Mouse (Mus musculus) erythroblast, embryonic 14.5 days (primary cell): ENCODE results near the gene Sod3. TPM values are rescaled to one million over a fixed set of nuclear protein-coding genes. Genes with fewer than 3 reads are reported as not detected.

Source experiments
- H3K27me3 ChIP-seq: 2 replicates; pipeline ENCODE4 v1.6.1; 2012; ENCODE audit warnings: inconsistent platforms; ENCODE audit not compliant: control insufficient read depth
- H3K36me3 ChIP-seq: 2 replicates; pipeline ENCODE4 v1.6.1; 2012; ENCODE audit warnings: mild to moderate bottlenecking, inconsistent platforms; ENCODE audit not compliant: control insufficient read depth
- H3K4me1 ChIP-seq: 2 replicates; pipeline ENCODE4 v1.6.1; 2012; ENCODE audit warnings: inconsistent platforms; ENCODE audit not compliant: control insufficient read depth
- H3K4me3 ChIP-seq: replicated peaks from 2 replicates; pipeline ENCODE3; 2012; ENCODE audit warnings: moderate library complexity, mild to moderate bottlenecking, inconsistent platforms
- H3K9me3 ChIP-seq: 2 replicates; pipeline ENCODE4 v1.6.1; 2012; ENCODE audit warnings: low read length, inconsistent platforms, mixed read lengths; ENCODE audit not compliant: control insufficient read depth
- GATA1 ChIP-seq: IDR thresholded peaks from 2 replicates; pipeline ENCODE4 v1.6.1; 2012; ENCODE audit warnings: low read length, inconsistent platforms, mixed read lengths
- TAL1 ChIP-seq: IDR thresholded peaks from 3 replicates; pipeline ENCODE4 v1.6.1; 2012; ENCODE audit warnings: low read length, inconsistent platforms, mixed read lengths
- polyA plus RNA-seq: library from polyadenylated mRNA; stranded (reverse); fragments of >175 nt; gene quantifications from 2 replicates; pipeline ENCODE4 v1.2.3, GENCODE M21; 2012

Gene Sod3
- polyA plus RNA-seq, 1 experiment, result 0.01 TPM

DNA sequence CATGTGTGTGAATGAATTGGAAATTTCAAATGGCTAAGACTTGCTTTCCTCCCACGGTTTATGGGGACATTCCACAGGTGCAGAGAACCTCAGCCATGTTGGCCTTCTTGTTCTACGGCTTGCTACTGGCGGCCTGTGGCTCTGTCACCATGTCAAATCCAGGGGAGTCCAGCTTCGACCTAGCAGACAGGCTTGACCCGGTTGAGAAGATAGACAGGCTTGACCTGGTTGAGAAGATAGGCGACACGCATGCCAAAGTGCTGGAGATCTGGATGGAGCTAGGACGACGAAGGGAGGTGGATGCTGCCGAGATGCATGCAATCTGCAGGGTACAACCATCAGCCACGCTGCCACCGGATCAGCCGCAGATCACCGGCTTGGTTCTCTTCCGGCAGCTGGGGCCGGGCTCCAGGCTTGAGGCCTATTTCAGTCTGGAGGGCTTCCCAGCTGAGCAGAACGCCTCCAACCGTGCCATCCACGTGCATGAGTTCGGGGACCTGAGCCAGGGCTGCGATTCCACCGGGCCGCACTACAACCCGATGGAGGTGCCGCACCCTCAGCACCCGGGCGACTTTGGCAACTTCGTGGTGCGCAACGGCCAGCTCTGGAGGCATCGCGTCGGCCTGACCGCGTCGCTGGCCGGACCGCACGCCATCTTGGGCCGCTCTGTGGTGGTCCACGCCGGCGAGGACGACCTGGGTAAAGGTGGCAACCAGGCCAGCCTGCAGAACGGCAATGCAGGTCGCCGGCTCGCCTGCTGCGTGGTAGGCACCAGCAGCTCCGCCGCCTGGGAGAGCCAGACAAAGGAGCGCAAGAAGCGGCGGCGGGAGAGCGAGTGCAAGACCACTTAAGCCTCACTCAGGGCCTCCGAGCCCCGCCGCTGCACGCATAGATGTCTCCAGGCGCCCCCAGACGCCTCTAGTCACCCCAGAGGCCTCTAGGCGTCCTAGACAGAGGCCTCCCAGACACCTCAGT is 4.6 kb downstream of the Sod3 start:
- H3K4me1 ChIP-seq, result no peaks in the 10 kb centered on the region
- H3K27me3 ChIP-seq, result peaks cover 9% of the 10 kb centered on the region
- peaks cover 7% of the 10 kb centered on the region for H3K9me3 ChIP-seq
- TF ChIP-seq GATA1 (no peak), TAL1 (no peak)
- no peaks in the 10 kb centered on the region for H3K36me3 ChIP-seq
- no peak overlapping the region for H3K4me3 ChIP-seq

DNA sequence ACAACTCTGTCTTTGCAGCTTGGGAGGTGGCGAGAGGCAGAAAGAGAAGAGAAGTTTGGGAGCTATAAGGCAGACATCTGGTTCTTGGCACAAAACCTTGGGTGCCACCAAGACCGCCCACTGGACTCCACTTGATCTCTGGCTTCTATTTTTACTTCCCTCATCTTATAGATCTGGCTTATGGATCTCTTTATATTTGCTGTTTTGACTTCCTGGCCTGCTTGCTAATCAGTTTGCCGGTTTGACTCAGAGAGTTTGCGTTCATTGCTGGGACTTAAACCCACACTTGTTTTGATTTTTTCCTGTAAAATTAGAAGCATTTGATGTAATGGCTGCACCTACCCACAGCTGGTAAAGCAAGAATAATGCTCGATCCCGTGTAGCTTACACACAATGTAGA is 7.3 kb downstream of the Sod3 start:
- peaks cover 7% of the 10 kb centered on the region for H3K9me3 ChIP-seq
- no peaks in the 10 kb centered on the region for H3K4me1 ChIP-seq
- no peak overlapping the region for H3K4me3 ChIP-seq
- peaks cover 9% of the 10 kb centered on the region for H3K27me3 ChIP-seq
- no peaks in the 10 kb centered on the region for H3K36me3 ChIP-seq
- TF ChIP-seq GATA1 (no peak), TAL1 (no peak)

DNA sequence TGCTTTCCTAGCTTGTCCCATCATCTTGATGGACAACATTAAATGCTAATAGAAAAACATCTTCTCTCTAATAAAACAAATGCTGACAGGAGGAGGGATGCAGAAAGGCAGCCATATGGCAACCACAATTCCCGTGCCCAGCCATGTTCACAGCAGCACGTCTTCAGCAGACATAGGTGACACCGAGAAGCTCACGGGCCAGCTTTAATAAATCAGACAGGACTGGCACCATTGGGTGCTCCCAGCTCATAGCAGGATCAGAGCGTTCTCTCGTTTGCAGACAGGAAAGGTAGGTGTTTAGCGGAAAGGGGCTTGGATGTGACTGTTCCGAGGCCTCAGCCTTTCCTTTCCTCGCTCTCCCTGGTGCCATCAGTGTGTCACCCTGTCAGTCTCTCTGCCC is 12.3 kb downstream of the Sod3 start:
- Histone ChIP-seq H3K4me1 (no peaks in the 10 kb centered on the region), H3K9me3 (no peaks in the 10 kb centered on the region), H3K4me3 (no peak overlapping the region), H3K27me3 (no peaks in the 10 kb centered on the region), H3K36me3 (no peaks in the 10 kb centered on the region)
- TF ChIP-seq TAL1, result no peak
- TF ChIP-seq GATA1, result no peak

DNA sequence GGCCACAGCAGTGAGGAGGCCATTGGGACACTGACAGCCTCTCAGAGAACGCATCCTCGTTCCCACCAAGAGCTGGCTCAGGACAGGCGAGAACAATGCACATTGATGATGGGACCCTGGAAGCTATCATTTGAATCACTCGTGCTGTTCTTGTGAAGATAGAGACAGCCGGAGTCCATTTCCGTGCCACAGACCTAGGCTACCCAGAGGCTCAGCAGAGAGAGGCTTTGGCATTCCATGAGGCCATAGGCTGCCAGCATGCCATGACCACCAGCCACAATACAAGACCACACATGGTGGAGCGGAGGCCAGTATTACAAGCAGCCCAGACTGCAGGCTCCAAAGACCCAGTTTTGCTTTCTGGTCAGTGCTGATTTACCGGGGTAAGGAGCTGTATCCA is 19.2 kb downstream of the Sod3 start:
- no peaks in the 10 kb centered on the region for H3K4me1 ChIP-seq
- no peaks in the 10 kb centered on the region for H3K27me3 ChIP-seq
- H3K9me3 ChIP-seq, result no peaks in the 10 kb centered on the region; the same call in none of the 2 replicates
- H3K4me3 ChIP-seq, result no peak overlapping the region
- TF ChIP-seq GATA1 (no peak), TAL1 (no peak)
- no peaks in the 10 kb centered on the region for H3K36me3 ChIP-seq

DNA sequence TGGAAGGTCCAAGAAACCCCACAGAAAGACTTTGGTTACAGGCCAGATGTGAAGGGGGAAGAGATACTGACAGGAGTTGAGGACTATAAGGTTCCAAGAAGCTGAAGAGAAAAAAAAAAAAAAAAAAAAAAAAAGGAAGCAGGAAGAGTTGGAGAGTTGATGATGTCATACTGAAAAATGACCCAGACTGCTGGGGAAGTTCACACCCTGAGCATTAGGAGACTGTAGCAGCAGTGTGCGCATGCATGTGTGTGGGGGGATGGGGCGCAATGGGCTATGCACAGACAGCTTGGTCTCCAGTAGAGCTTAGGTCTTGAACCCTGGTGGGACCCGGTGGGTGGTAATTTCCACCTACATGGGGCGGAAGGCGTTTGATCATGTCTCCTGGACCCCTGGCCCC is 20.2 kb downstream of the Sod3 start:
- H3K9me3 ChIP-seq, result peaks cover 2% of the 10 kb centered on the region
- H3K4me1 ChIP-seq, result no peaks in the 10 kb centered on the region
- H3K4me3 ChIP-seq, result no peak overlapping the region
- TF ChIP-seq TAL1 (no peak), GATA1 (no peak)
- no peaks in the 10 kb centered on the region for H3K36me3 ChIP-seq
- H3K27me3 ChIP-seq, result no peaks in the 10 kb centered on the region

DNA sequence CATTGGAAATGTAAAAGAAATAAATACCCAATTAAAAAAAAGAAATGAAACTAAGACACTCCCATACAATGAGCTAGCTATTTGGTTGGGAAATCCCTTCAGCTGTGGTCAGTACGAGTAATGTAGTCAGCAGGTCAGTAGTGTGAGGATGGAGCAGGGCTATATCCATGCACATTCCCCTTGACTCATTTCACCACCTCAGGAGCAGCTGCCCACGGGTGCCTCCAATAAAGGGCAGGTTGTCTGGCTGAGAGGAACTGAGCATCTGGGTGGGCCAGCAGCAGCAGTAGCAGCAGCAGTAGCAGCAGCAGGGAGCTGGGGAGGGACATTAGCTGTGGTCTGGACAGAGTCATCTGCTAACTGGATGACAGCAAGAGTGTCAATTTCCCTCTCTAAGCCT is 22.4 kb downstream of the Sod3 start:
- Histone ChIP-seq H3K36me3 (no peaks in the 10 kb centered on the region), H3K9me3 (peaks cover 17% of the 10 kb centered on the region), H3K27me3 (no peaks in the 10 kb centered on the region), H3K4me1 (no peaks in the 10 kb centered on the region), H3K4me3 (no peak overlapping the region)
- no peak for TF ChIP-seq GATA1

DNA sequence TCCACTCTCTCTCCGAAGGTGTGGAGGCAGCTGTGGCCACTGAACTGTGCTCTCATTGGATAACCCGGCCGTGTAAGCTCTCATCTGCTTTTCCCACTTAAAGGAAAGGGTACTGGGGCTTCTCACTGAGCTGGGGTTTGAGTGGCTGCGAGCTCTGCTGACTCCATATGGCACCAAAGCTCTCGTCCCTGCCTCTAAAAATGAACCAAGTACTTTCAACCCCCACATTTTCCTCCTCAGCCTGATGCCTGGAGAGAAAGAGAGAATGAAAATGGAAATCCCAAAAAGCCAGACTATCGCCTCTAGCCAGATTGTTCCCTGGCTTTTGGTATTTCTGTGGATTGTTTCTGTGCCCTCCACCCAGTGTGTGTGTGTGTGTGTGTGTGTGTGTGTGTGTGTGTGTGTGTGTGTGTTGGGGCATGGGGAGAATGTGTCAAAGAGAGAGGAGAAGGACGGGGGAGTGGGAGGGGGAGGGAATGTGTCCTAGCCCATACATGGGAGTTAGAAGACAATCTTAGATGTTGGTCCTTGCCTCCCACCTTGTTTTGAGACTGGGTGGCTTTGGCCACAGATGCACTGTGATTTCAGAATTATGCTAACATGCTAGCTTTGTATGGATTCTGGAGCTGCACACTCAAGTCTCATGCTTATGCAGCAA is 24.6 kb downstream of the Sod3 start:
- TF ChIP-seq TAL1 (no peak), GATA1 (no peak)
- no peak overlapping the region for H3K4me3 ChIP-seq
- H3K36me3 ChIP-seq, result no peaks in the 10 kb centered on the region
- peaks cover 17% of the 10 kb centered on the region for H3K9me3 ChIP-seq
- no peaks in the 10 kb centered on the region for H3K4me1 ChIP-seq
- no peaks in the 10 kb centered on the region for H3K27me3 ChIP-seq

DNA sequence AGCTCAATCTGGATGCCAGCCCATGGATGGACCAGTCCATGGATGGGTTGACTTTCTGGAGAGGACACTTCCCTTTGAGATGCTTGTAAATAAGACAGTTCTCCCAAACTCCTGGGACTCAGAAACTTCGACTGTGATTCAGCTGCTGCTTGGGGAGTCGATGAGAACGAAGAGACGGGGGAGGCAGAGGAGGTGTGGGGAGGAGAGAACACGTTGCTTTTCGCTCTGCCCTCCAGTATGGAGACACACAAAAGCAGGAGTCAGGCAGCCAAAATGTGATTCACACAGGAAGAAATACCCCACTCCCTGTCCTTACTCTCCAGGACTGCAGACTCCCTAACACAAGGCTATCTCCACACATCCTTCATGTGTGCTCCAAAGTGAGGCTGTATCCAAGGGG is 26.8 kb downstream of the Sod3 start:
- no peaks in the 10 kb centered on the region for H3K4me1 ChIP-seq
- H3K36me3 ChIP-seq, result no peaks in the 10 kb centered on the region
- TF ChIP-seq TAL1 (no peak), GATA1 (no peak)
- H3K9me3 ChIP-seq, result peaks cover 17% of the 10 kb centered on the region; the same call in 1 of the 2 replicates
- no peak overlapping the region for H3K4me3 ChIP-seq
- H3K27me3 ChIP-seq, result no peaks in the 10 kb centered on the region

DNA sequence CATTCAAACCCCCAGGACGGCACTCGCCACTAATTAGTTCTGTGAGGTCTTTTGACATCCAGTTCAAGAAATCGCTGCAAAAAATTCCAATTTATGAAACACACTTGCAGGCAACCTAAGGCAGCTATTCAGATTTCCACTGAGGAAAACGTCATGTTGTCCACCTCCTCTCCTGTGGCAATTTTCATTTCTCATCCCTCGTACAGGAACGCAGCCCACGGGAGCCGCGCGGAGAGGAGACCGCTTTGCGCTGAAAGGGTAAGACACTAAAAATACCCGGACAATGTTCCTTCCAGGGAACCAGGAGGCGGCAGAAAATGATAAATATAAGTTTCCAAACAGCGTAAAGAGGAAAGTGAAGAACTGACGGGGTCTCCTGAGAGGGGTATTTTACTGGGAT is 27.9 kb downstream of the Sod3 start:
- no peaks in the 10 kb centered on the region for H3K36me3 ChIP-seq
- H3K4me1 ChIP-seq, result no peaks in the 10 kb centered on the region
- H3K27me3 ChIP-seq, result no peaks in the 10 kb centered on the region
- H3K9me3 ChIP-seq, result peaks cover 17% of the 10 kb centered on the region; the same call in 1 of the 2 replicates
- TF ChIP-seq GATA1 (no peak), TAL1 (no peak)
- H3K4me3 ChIP-seq, result no peak overlapping the region
